Mouse (Mus musculus) lung, postnatal 0 days (tissue): ENCODE measurements at regions not wholly inside any gene's neighbourhood (a gene's known extent, or its start where the extent isn't known, plus 50 kb on each side); places are given as distances from the start of the nearest gene placed in this dataset.

Source experiments
- CTCF ChIP-seq: IDR thresholded peaks from 2 replicates; pipeline ENCODE4 v1.5.1; 2016; ENCODE audit warnings: antibody characterized with exemption, mild to moderate bottlenecking
- EP300 ChIP-seq: IDR thresholded peaks from 2 replicates; pipeline ENCODE4 v1.6.1; 2016; ENCODE audit warnings: antibody characterized with exemption, mild to moderate bottlenecking, control low read depth

DNA sequence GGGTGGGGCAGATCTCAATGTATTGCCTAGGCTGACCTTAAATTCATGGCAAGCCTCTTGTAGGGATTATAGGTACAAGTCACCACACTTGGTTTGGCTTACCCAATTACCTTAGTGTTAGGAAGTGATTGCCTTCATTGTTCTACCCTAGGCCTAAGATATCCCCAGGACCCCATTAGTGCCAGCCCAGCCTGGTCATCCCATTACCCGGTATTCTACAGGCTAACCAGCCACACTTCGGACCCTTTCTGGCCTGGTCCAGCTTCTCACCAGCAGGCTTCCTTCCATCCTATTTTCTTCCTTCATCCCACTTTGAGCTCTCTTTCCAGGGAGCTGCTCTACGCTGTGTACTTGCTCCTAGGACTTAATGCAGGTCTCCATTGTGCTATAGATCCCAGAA, 59.5 kb downstream of the Tex35 start:
- TF ChIP-seq CTCF = no peak
- no peak for TF ChIP-seq EP300
